Mouse (Mus musculus) liver, postnatal 0 days (tissue): Measurements from ENCODE around the gene Irf1.

Source experiments
- CTCF ChIP-seq: sonication (generic); IDR thresholded peaks from 2 replicates; pipeline ENCODE4 v1.5.1; 2016; ENCODE audit warnings: antibody characterized with exemption, low read depth
- EP300 ChIP-seq: IDR thresholded peaks from 2 replicates; pipeline ENCODE4 v1.6.1; 2016; ENCODE audit warnings: antibody characterized with exemption, low read depth, mild to moderate bottlenecking

DNA sequence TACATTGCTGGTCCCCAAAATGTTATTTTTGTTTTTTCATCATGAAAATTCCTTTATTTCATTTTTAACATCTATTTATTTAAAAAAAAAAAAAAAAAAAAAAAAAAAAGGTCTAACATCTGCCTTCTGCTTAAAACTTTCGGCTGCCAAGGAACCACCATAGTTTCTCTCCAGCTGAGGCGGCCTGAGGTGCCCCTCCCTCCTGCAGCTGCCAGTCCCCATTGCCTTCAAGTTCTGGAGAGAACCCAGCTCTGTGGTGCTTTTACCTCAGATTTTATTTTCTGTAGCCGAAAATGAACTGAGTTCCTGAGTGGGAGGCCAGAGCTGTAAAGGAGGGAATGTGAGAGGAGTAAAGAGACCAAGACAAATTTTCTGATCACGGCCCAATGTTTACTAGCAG is 20.5 kb upstream of the Irf1 start:
- TF ChIP-seq CTCF, result no peak
- TF ChIP-seq EP300, result no peak
